In genomic region chr13:54564232-54565200, GRCm38 (mm10) we compare ENCODE assay signal across 1 mouse cellular context.
A peak's percentile ranks its signal among the peaks of the same experiment; 100 is the strongest.
TF ChIP-seq lines count a peak whose summit lies in the region.

No protein-coding gene starts in this region.

TF ChIP-seq in CH12.LX, 34 proteins besides CTCF, POLR2A, EP300 and RAD21:
- TF ChIP-seq NRF1 (IDR thresholded peaks at IDR 0.05; ENCODE audit: low read depth, low read length), result 0 out of 2 replicates have a peak, but pooled peaks have one; percentile 1
- no peak for TF ChIP-seq GABPA (IDR thresholded peaks at IDR 0.05; ENCODE audit: insufficient replicate concordance, low read depth, low read length)
